Mouse (Mus musculus) stomach, postnatal 0 days (tissue): ENCODE measurements around the gene Tmem201.

Source experiments
- CTCF ChIP-seq: IDR thresholded peaks from 2 replicates; pipeline ENCODE4 v1.5.1; 2016; ENCODE audit warnings: antibody characterized with exemption, low read depth, mild to moderate bottlenecking, moderate library complexity
- EP300 ChIP-seq: optimal IDR thresholded peaks from 2 replicates; pipeline ENCODE3; 2016; ENCODE audit warnings: antibody characterized with exemption

- TF ChIP-seq CTCF (no peak), EP300 (no peak)
Observed at GRCm38 (mm10) chr4:149674814-149675377, 62.9 kb downstream of the Tmem201 start.
